Mouse (Mus musculus) bone marrow, adult 2 months (tissue): ENCODE data around the gene Togaram2.

ENCODE experiments used
- CTCF ChIP-seq: fragments of 200-500 bp; IDR thresholded peaks from 2 replicates; pipeline ENCODE4 v1.5.1; 2011; ENCODE audit warnings: low read length, control low read depth; ENCODE audit not compliant: control insufficient read depth, insufficient read depth
- POLR2A ChIP-seq: fragments of 200-500 bp; IDR thresholded peaks from 2 replicates; pipeline ENCODE4 v1.6.1; 2011; ENCODE audit warnings: low read depth, mild to moderate bottlenecking, control low read depth, low read length, borderline replicate concordance; ENCODE audit not compliant: control insufficient read depth

DNA sequence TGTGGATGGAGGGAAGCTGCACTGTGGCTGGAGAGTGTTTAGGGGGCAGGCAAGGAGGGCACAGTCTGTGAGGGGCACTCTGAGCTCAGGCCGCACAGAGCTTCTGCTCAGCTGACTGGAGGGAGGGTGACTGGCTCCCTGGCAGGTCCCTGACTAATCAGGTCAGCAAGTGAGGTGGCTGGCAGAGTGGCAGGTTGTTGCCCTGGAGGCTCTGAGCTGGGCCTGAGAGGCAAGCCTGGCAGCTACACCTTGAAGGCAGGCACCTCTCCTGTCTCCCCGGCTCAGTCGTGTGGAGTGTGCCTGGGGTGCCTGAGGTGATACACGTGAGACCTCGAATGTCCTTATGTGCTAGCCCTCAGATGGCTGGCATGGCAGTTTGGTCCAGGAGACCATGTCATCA lies 23.3 kb downstream of the Togaram2 start:
- TF ChIP-seq POLR2A: no peak
- no peak for TF ChIP-seq CTCF
